Mouse (Mus musculus) monocyte, adult 5-6 weeks (primary cell): Measurements from ENCODE around the gene Zfp146. TPM values are rescaled to one million over a fixed set of nuclear protein-coding genes. Genes with fewer than 3 reads are reported as not detected.
A peak's percentile ranks its signal among the peaks of the same experiment; 100 is the strongest.
"Not testable (repeated sequence)": the region's sequence is repeated elsewhere in the genome, so short reads cannot be mapped to it uniquely, and the experiment has no call there.

ENCODE experiments used
- ATAC-seq: fragments of 153-309, 156-312 bp; replicated peaks from 2 replicates; pipeline ENCODE4 v1.8.0; 2017; ENCODE audit warnings: mild to moderate bottlenecking; ENCODE audit not compliant: low TSS enrichment, insufficient number of reproducible peaks, severe bottlenecking, poor library complexity, low FRiP score
- total RNA-seq: library from RNA; stranded (forward); fragments of 200-1000, 200-491, 200-594 nt; gene quantifications from 3 replicates; pipeline ENCODE4 v1.2.3, GENCODE M21; 2017

Gene Zfp146
- 26.9 to 47.7 TPM (median 40.3 TPM) in 3 replicates for total RNA-seq

DNA sequence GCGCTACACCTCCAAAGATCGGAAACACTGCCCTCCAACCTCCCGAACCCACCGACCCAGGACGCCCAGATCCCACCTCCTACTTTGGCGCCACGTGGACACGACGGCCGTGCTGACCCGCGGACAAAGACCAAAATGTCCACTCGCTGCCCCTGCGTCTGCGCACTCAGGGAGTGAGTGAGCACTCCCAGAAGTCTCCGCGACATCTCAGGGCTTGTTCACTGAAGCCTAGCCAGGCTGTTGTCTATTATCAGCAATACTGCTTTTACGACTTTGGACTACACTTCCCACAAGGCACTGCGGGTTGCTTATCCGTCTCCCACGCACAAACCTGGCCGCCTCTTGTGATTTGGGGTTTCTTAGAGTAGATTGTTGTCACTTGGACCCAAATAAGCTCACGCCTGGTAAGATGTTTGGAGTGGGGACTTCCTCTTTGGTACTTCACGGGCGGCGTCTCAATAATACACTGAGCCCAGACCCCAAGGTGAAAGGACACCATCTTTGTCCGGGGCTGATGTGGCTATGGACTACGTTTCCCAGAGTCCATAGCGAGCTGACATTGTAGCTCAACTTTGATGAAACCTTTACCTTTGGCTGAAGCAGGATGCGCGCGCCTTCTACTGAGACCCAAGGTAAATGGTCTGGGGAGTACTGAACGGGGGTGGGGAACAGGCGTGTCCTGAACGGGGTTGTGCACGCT lies at the start of gene Zfp146:
Gene Zfp146 (minus strand): TSS at position 168 of the 700 bp plus-strand sequence.
- ATAC-seq, result peak; percentile 97

DNA sequence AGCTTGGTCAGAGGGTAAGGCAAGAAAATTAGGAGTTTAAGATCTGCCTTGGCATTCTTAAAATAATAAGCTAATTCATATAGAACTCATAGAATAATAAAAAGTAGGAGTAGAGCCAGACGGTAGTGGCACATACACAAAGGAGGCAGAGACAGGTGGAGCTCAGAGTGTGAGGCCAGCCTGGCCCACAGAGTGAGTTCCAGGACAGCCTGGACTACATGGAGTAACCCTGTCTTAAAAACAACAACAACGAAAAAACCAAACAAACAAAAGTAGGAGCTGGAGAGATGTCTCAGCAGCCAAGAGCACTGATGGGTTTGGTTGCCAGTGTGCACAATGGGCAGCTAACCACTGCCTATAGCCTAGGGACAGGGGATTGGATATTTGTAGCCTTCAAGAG lies 47.7 kb upstream of the Zfp146 start:
- ATAC-seq, result no peak

DNA sequence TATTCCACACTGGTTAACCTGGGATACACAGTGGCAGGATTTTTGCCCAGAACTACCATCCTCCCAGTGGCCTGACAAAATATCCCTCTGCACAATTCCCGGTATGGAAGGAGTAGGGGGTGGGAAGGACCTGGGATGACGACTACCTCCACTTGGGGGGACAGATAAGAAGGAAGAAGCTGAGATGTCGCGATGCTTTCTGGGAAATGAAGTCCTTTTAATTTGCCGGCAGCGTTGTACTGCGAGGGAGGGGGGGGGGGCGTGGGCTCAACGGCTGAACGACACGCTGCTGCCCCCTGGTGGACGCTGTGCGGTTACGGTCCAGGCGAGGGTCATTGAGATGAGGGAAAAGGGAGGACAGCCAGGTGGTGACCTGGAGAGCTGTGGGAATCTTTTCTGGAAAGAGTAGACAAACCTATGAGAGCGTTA lies 47.2 kb upstream of the Zfp146 start:
- ATAC-seq, result peak; percentile 72

DNA sequence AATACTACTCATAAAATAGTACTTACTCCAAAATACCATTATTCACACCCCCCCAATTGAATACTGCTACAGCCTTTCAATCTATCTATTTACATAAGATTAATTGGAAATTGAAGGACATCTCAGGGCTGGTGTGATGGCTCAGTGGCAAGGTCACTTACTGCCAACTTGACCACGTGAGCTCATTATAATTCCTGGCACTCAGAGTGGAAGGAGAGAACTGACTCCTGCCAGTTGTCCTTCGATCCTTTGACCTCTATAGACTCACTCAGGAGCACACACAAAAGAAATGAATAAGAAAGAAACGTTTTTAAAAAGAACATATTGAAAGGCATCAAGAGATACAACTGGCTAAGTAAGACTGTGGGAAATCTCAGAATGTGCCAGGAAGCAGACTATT lies 46.3 kb upstream of the Zfp146 start:
- no peak for ATAC-seq

DNA sequence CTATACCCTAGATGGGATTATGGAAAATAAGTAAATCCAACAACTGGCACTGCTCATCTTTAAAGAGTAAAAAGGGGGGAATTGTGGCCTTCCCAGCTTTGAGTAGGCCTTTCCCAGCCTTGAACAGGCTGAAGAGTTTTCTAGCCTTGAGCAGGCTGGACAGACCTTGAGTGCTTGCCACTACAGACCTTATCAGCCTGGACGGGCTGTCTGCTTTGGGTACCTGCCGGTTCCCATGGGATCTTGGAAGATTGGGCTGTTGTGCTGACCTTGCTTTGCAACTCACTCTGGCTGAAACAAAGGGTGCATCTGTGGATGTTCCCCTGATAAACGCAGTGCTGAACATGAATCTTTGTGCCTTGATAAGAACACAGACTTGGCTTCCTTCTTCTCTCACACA lies 44.3 kb upstream of the Zfp146 start:
- ATAC-seq, result no peak

DNA sequence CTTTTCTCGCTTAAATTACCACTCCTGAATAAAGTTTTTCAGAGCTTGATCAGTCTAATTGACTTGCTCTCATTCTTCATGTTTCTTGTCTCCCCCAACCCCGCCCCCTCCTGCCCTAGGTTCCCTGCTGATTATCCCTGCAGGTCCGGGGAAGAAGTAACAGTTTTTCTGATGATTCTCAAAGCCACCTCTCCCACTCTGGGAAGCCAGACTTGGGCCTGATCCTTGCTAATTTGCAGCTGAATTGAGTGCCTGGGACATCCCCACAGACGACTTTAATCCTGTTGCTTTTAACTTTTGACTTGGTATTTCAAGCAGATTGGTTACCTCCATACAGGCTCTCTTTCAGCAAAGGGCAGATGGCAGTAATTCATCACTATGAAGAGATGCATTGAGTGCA lies 41.5 kb upstream of the Zfp146 start:
- ATAC-seq, result no peak

DNA sequence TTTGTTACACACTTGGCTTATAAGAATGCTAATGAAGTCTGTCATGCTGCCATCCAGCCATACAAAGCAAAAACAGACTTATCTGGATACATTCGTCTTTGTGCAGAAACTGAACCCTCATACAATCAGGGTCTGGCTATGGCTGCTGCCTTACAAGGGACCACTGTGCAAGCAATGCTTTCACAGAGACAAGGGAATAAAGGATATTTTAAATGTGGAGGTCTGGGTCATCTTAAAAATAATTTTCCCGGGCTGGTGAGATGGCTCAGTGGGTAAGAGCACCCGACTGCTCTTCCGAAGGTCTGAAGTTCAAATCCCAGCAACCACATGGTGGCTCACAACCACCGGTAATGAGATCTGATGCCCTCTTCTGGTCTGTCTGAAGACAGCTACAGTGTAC lies 36.8 kb upstream of the Zfp146 start:
- not testable (repeated sequence) for ATAC-seq

DNA sequence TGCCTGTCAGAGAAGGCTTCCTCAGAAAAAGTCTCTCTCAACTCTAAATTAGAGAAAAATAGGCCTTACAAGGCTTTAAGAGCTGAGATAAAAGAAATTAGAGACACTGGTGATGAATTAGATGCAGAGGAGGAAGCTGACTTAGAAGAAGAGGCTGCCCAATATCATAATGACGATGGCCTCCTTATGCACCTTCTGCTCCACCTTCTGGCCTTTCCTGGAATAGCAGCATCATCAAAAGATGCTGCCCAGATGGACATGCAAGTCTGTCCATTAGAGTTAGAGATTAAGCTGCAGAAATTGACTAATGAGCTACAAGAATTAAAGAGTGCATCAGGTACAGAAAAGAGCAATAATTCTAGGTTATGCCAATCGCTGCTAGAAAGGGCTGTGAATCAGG lies 35.8 kb upstream of the Zfp146 start:
- peak; percentile 93 for ATAC-seq

DNA sequence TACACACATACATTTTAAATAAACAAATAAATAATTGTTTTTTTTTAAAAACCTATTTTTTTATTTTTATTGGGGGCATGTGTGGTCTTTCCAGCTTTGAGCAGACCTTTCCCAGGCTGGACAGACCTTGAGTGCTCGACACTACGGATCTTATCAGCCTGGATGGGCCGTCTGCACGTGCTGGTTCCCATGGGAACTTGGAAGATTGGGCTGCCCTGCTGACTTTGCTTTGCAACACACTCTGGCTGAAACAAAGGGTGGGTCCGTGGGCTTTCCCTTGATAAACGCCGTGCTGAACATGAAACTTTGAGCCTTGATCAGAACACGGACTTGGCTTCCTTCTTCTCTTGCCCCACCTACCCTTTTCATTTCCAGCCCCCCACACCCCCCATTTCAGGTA lies 34.8 kb upstream of the Zfp146 start:
- no peak for ATAC-seq

DNA sequence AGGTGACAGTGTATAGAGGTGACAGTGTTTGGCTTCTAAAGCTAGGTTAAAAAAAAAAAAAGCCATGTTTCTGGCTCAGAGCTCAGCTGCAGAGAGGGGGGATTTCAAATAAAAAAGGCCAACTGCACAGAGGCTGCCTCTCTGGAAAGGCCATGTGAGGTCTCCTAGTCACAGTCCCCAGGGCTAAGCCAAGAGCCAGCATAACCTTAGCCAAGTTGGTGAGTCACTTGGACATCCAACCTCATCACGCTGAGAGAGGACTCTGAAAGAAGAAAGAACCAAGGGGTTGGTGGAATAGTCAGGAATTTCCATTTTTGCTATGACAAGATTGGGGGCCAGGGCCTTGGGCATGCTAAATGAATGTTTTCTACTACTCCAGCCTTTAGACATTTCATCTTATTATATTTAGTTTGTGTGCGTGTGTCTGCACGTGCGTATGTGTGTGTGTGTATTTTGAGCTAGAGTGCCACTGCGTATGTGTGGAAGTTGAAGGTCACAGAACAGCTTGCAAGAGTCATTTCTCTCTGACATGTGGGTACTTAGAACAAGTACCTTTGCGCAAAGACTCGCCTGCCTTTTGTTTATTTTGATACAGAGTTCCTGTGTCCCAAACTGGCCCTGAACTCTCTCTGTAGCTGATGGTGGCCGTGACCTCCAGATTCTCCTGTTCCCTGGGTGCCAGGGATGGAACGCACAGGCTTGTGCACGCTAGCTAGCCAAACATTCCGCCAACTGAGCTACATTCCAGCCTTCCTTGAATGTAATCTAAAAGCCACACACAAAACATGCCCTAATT lies 33.5 kb upstream of the Zfp146 start:
- no peak for ATAC-seq

DNA sequence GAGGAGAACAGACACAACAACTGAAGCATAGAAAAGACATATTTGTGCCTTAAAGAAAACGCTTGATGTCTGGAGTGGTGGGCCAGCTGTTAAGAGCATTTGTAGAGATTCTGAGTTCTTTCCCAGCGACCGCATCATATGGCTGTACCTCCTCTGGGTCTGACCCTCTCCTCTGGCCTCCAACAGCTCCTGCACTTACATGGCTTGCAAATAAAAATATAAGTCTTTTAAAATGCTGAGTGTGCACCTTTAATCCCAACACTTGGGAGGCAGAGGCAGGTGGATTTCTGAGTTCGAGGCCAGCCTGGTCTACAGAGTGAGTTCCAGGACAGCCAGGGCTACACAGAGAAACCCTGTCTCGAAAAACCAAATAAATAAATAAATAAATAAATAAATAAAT lies 31.1 kb upstream of the Zfp146 start:
- ATAC-seq, result not testable (repeated sequence)

DNA sequence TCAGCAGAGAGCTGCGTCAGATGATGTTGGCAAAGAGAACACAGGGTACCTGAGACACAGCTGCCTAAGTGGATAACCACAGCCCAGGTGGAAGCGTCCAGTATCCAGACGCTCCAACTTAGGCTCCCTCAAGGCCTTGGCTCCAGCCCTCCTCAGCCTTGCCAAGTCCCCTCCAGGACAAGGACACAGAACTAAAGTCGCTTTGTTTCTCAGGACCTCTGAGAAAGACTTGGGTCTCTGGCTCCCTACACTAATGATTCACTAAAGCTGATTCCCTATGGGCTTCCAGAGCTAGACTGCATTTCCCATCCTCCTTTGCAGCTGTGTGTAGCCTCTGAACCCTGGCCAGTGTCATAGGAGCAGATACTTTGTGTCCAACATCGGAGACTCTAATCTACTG lies 30.6 kb upstream of the Zfp146 start:
- no peak for ATAC-seq

DNA sequence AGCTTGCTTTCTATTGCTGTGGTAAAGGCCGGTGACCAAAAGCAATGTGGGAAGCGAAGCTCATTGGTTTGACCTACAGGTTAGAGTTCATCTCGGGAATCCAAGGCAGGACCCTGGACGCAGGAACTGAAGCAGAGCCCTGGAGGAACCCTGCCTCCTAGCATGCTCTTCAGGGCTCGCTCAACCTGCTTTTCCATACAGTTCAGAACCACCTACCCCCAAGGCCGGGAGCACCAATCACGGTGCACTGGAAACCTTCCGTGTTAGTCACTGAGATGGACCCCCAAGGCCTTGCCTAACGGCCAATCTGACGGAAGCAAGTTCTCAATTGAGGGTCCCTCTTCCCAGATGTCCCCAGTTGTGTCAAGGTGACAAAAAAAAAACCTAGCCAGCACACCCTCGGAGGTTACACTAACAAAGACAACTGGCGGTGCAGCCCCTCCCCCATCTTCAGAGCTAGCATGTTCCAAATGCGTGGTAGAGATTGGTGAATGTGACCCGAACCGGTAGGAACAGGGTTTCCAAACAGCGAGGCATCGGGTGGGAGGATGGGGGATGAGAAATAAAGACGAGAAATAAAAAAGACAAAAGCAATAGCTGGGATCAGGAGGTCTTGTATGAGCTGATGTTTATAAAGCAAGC lies 30.1 kb upstream of the Zfp146 start:
- ATAC-seq, result no peak

DNA sequence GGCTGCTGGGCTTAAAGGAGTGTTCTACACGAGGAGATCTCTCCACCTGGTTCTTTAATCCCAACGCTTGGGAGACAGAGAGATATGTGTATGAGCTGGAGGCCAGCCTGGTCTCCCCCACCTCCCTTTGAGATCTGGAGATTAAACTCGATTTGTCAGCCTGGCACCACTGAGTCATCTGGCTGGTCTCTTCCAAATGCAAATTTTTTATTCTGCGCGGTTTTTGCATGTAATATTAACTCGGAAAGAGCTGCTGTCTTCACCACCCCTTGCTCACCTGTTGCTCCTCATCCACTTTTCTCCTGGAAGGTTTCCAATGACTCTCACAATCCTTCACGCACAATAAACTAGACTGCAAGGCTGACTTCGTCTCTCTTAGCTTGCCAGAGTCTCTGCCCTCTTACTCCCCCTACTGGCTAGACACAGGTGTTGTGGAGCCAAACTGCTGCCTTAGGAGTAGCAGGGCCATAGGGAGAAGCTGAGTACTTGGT lies 29.0 kb upstream of the Zfp146 start, which contains the start of gene Capns1:
Gene Capns1 (minus strand): TSS at position 331 of the 491 bp plus-strand sequence.
- ATAC-seq, result peak; percentile 73

DNA sequence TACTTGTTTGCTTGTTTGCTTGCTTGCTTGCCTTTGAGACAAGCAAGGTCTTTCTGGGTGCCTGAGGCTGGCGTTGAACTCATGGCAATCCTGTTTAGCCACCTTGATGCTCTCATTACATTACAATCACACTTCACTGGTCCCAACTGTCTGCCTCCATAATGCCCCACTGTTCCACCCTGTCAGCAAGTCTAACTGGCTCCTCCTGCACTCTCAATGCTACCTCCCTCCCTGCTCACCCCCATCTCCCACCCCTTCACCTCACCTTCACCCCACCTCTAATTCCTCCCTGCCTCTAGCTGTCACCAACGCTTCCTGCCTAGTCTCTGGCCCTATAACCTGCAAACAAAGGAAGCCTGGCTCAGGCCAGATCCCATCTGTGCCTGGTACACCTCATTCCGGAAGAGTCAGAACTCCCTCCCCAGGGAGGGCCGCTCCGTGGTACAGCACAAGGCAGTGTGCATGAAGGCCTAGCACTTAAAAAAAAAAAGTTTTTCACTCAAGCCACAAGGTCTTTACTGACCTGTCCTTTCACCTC lies 28.1 kb upstream of the Zfp146 start:
- ATAC-seq, result no peak

DNA sequence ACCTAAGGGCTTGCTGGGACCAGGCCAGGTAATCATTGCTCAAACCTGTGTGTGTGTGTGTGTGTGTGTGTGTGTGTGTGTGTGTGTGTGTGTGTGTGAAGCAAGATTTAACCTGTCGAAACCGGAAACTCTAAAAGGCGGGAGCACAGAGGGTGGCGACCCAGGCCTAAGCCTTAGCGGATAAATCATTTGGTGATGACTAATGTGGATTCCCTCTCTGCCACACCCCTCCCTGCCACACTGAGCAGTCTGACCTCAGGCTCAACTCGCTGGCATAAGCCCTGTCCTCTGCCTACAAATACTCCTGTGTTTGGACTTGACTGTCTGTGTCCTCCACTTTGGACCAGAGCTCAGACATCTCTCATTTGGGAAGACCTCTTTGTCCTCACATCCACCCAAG lies 26.6 kb upstream of the Zfp146 start:
- ATAC-seq, result no peak

DNA sequence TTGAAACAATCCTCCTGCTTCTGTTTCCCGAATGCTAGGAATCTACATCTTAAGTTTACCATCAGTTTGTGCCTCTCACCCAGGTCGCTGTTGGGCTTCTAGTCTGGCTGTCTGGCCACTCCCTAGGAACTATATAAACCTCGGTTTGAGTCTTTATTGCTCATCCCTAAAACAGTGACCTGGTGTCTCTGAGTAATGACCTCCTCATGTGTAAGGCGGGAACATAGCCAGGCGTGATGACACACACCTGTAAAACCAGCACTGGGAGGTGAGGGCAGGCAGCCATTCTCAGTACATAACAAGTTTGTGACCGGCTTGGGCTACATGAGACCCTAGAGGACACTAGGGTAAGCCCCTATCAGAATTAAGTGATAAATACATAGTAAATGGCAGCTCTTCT lies 25.9 kb upstream of the Zfp146 start:
- no peak for ATAC-seq

DNA sequence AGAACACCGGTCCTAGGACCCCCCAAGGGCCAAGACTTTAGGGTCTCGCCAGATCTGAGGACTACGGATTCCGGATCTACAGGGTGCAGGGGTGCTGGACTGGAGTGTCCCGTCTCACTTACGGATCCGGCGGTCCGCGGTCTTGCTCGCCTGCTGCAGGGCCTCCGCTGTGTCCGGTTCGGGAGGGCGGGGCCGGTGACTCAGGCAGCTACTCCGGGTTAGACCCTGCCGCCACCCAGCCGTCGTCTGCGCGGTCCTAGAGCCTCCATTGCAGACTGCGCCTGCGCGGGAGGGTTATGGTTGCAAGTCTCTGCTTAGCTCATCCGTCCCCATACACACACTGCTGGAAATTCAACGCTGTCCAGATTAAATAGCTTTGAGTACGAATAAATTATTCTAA lies 25.3 kb upstream of the Zfp146 start:
- peak; percentile 90 for ATAC-seq

DNA sequence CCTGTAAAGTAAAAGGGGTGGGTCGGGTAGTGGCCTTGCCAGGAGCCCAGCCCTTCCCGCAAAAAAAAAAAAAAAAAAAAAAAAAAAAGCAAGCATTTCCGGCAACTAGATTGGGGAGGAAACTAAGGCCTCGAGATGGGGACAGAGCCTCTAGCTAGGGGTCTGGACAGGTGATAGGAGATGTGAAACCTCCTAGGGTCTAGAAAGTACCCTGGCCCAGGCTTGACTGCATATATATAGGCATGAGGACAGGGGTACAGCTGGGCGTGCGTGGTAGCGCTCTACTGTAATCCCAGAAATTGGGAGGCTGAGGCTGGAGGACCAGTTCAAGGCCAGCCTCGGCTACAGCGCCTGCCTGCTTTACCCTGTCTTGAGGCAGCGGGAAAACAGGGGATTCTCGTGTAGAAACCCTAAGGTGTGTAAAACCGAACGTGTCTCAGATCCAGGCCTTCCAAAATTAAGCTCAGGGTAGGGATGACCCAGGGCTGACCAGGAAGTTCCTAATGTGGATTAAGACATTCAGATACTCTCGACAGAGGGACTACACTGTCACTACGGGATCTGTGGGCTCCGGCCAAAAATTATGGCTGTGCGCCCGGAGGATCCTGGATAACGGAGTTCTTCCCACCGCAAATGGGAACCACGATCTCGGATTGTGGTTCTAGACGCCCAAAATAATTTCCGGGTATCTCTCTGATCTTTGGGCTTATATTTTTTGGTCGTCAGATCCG lies 24.7 kb upstream of the Zfp146 start:
- ATAC-seq, result no peak
